Mouse (Mus musculus) MN1 (cell line): ENCODE data around the gene Slc5a3.

Experiments
- DNase-seq: peaks from one replicate; pipeline ENCODE4 v3.0.0-alpha.2; 2016; ENCODE audit warnings: low spot score

Gene Slc5a3

DNA sequence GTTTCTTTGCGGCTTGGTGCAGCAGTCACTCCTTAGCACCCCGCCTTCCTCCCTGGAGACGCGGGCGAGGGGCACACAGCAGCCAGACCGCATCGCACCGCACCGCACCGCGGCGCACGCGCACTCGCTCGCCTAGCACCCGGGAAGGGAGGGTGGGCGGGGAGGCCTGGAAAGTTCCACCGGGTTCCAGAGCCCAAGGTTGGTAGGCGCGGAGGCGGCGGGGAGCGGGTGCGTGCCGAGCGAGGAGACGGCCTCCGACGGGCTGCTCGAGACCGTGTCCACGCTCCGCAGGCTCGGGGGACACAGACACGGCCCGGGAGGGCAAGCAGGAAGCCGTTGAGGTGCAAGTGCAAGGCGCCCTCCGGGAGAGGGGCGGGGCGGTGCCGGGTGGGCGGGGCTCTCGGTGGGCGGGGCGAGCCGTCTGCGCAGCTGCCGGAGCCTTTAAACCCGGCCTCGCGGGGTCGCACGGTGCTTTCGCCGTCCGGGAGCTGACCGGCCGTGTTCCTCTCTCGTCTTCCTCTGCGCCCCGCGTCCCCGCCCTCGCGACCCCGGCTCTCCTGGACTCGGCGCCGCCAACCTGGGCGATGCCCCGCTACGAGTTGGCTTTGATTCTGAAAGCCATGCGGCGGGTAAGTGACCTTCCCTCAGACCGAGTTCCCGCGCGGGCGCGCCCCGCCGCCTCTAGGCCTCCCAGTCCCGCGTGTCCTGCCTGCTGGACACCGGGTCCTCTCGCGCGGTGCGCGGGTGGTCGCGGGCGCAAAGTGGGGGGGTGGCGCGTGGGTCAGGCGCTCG is at the start of gene Slc5a3, which contains the start of the genes Mrps6 and Gm49711:
TSS of gene Slc5a3 (plus strand) at position 471 of the 792 bp plus-strand sequence.
TSS of gene Mrps6 (plus strand) at position 419 of the 792 bp plus-strand sequence.
TSS of gene Gm49711 (plus strand) at position 465 of the 792 bp plus-strand sequence.
- DNase-seq = peak; percentile 87

DNA sequence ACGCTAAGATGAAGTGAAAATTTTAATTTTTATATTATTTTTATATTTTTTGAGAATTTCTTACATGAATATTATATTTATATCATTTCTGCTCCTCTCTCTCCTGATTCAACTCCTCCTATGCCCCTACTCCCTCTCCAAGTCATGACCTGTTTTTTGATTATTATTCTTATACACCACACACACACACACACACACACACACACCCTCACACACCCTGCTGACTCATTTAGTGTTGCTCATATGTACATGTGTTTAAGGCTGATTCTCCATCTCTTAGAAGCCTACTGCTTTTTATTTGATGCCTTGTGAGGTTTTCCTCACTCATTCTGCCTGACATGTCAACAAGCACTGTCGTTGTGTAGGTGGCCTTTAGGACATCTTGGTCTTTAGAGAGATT is 48.5 kb upstream of the Slc5a3 start:
- DNase-seq = no peak

DNA sequence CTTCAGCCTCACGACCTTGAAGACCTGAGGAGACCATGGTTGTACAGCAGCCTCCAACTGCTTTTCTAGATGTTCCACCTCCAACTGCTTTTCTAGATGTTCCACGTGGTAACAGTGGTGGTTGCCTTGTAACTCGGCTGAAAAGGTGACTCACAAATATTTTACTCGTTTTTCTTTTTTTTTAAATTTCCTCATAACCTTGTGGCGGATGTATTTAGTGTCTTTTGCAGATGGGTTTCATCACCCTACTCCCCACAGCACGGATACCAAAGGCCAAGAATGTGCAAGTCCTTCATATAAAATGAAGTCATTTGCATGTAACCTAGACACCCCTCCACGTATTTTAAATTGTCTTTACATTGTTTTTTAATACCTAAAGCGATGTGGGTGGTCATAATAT is 41.3 kb upstream of the Slc5a3 start:
- DNase-seq = no peak

DNA sequence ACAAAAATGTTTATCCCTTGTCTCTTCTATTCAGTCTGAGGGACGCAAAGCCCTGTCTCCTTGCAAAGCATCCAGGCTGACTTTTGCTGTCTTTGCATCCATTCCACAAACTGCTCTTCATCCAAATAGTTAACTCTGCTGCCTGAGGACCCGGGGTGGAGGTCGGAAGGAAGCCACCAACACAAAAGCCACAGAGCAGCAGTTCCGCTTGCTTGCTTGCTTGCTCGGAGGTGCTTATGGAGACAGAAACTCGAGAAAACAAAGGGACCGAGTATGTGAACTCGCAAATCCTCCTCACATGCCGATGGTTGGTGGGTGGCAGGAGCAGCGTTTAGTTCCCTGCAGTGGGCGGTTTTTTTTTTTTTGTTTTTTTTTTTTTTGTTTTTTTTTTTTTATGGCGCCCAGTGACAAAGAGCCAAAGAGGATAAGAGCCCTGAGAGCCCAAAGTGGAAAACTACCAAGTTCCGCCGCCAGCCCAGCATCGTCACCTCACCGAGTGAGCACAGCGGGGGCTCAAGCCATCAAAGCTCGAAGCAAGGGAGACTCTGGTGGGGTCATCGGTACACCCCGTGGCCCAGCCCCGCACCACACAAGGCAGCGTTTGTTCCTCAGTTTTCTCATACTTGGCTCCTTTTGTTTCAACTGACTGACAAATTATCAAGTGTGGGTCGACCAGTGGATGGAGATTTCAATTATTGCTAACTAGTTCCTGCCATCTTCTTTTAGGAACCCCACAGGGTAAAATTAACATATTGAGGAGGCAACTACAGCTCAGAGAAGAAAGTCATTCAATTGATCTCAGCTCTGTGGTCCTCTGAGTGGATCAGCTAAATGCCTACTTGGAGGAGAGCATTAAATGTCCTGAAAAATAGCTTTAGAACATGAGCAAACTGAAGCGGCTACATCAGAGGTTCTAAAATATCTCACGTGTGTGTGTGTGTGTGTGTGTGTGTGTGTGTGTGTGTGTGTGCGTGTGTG is 38.7 kb upstream of the Slc5a3 start:
- no peak for DNase-seq

DNA sequence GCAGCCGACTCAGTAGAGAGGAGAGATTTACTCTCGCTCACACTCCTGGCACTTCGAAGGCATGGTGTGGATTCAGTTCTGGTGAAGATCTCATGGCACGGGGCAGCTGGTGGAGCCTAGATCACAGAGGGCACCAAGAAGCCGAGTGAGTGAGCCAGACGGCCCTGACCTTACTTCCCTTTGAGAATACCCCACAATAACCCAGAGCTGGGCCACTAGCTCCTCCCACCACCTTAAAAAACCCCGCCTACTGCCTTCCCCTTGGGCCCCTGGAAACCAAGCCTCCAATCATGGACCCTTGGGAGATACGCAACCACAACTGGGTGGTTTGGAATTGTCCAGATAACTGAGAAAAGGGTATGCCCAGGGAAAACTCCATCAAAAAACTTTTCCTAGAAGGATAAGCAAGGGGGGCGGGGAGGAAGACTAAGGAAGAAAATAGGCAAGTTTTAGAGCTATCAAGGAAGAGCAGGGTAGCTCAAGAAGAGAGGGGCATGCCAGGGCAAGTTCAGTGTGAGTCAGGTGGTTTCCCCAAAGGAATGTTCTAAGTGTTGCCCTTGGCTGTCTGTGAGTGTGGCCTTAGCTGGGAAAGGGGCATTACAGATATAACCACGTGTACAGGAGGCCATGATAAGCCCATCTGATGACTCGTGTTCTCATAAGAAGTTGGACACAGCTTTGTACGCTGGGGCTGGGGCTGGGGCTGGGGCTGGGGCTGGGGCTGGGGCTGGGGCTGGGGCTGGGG is 36.3 kb upstream of the Slc5a3 start:
- no peak for DNase-seq

DNA sequence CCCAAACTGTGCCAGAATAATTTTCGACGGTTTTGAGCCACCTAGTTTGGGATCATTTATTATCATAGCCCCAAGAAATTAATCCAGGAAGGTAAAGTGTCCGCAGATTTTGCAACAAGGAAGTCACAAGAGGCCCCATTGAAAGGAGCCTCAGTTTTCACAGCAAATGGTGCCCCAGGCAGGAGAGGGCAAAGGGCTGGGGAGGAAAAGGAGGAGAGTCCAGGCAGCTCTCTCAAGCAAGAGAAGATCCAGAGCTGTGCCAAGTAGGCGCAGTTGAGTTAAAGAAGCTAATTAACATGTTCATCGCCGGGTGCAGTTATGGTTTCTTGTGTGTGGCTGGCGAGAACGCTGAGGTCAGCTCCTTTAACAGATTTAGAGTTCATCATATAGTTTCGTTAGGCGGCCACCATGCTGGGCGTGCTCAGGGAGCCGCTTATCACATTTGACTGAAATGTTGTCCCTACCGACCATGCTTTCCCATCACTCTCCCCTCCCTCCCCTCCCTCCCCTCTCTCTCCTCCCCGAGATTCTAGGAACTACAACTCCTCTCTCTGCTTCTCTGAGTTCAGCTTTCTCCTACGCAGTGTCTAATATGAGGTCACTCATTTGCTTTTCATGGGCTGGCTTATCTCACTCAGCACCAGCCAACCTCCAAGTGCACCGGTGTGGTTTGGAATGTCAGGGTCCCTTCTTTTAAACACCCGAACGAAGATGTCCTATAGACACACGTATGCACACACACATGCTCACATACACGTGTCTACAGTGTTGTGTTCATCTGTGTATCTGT is 35.4 kb upstream of the Slc5a3 start:
- no peak for DNase-seq

DNA sequence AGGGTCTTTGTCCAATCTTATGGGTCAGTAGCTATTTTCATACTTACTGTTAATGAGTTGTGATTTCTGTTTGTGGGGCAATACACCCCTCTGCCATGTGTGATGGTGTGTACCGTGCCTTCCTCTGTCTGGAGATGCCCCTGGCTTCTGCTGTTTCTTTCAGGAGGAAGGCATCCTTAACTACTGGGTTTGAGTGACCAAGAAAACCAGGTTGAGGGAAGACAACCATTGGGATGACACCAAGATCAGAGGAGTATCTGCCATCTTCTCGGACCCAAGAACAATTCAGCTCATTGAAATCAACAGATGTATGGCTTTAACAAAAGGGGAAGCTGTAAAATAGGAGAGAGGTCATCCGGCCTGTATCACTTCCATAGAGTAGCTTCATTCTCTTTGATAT is 24.8 kb upstream of the Slc5a3 start:
- DNase-seq = no peak

DNA sequence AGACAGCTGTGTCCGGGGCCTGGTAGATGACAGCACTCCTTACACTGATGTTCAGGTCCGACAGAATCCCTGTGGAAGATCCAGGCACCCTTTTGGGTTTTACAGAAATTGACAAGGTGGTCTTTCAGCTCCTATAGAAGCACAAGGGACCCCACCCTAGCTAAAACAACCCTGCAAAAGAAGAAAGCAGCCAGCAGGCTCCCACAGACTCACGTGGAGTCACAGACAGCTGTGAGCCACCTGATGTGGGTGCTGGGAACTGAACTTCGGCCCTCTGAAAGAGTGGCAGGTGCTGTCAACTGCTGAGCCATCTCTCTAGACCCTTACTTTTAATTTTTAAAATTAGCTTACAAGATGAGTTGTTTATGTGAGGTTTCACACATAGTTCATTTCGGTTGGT is 23.4 kb upstream of the Slc5a3 start:
- no peak for DNase-seq

DNA sequence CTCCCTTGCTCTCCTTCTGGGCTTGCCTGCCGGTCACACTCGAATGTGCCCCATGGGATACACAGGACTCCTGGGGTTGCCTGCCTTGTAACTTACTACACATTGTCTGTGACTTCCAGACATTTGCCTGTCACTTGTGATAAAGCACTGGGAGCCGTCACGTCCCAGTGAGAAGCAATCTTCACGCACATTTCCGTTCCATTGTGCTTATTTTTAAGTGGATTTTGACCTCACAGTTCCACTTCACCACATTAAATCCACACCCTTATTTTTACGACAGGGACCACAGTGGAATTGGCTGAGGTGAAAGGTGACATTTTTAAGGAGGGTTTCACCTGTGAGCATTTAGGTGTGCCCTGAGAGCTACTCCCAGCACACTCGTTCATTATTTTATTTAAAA is 21.4 kb upstream of the Slc5a3 start:
- DNase-seq = no peak

DNA sequence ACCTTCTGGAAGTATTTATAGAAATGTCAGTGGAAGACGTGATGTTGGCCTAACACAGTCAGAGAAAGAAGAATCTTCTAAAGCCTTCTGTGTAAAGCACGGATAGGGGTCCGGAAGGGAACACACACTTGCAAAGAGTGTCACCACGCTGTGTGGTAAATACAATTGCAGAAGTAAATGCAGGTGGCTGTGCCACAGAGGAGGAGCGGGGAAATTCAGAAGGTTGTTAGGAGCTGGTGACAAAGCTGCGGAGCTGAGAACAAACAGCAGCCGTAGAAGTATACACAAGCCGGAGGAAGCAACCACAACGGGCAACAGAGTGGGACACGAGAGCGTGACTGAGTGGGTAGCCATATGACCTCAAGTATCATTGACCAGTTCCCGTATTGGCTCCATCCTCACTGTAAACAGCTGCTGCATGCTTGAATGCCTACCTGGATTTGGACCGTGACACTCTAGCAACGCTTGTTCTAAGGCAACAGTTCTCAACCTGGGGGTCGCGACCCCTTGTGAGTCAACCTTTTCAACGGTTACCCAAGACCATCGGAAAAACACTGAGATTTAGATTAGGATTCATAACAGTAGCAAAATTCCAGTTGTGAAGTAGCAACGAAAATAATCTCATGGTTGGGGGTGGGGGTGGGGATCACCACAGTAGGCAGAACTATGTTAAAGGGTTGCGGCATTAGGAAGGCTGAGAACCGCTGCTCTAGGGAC is 20.1 kb upstream of the Slc5a3 start:
- no peak for DNase-seq

DNA sequence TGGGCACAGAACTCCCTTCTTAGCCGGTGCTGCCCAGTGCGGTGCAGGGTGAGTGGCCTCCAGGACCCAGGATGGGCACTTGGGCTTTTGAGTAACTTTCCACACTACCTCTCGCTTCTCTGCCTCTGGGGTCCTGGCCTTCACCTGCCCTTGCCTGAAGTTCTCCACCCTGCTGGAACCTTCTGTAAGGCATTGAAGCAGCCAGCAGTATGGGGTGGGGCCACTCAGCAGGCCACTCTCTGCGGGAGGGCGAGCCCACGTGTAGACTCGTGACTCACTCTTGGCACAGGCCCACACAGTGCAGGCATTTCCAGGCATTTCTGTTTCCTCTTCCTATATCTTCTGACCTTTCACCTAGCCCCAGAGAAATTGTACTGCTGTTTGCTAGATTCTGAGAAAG is 18.7 kb upstream of the Slc5a3 start:
- peak; percentile 12 for DNase-seq

DNA sequence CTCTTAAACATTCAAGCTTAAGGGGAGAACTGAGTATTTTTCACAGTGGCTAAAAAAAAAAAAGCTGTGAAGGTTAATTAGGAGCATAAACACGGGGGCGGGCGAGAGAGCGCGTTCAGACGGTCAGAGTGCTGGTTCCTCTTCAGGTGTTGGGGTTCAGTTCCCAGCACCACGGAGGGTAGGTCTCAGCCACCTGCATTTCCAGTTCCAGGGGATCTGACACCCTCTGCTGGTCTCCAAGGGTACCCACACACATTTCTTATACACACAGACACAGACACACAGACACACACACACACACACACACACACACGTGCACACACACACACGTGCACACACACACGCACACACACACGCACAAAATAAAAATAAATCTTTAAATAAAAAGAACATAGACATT is 18.2 kb upstream of the Slc5a3 start:
- no peak for DNase-seq

DNA sequence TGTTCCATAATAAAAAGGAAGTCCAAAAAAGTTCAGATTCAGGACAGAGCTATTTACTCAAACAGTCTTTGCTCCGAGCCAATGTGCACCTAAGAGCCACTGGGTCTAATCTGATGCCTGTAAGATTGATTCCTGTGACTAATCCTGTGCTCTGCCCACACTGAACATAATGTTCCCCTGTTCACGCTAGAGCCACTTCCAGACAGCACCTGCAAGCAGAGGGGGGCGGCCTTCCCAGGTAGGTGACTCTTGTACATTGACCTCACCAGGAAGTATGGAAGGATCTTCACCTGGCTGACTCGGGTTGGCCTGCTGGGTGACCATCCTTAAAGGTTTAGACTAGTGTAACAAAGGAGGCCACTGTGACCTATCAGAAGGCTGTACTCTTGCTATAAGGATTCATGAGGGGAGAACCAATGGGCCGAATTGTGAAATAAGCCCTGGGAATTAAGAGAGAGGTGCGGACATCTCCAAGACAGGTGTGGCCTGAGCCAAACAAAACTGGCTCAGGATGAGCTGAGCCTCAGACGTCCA is 6.3 kb upstream of the Slc5a3 start:
- no peak for DNase-seq

DNA sequence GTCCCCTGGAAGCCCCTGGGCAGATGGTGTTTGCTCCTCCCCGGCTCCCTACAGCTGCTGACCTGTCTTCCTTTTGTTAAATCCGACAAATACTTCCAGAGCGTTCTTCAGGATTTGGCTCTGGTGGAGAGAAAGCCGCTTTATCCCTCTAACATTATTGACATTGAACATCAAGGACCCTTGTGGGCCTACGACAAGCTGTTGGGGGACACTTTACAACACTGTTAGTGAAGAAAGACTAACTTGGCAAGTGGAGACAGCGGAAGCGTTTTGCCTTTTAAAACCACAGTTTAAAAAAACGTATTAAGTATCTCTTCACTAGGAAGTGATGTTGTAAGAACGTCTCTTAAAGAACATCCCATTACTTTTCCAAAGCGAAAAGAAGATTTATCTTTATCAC is 5.6 kb upstream of the Slc5a3 start:
- no peak for DNase-seq

DNA sequence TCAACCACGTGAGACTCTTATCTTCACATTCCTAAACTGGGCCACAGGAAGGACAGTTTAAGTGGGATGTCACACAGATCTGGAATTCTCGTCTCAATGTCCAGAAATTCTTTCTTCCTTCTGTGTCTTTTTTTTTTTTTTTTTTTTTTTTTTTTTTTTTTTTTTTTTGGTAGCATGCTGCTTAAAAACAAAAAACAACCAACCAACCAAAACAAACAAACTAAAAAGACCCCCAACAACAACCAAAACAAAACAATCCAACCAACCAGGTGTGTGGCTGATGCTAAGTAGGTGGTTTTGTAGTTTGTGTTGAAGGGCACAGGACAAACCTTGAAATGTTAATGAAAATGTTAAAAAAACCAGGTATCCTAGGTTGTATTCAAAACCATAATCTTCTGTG is 1.4 kb upstream of the Slc5a3 start:
- DNase-seq = no peak

DNA sequence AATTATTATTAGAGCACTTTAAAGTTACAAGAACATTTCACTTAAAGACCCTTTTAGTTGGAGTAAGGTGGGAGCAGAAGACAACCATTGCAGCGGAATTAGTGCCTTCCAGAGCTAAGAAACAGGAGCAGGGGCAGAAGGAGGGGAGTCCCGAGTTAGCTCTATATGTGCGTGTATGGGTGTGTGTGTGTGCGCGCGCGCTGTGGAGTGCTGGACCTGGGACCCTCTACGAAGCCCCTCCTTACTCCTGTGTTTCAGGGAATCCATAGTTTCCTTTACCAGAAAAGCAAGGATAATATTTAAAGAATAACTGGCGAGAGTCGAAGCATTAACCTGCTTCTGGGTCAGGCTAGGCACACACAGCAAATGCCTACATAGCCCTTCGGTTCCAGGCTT is 668 bp upstream of the Slc5a3 start:
- no peak for DNase-seq

DNA sequence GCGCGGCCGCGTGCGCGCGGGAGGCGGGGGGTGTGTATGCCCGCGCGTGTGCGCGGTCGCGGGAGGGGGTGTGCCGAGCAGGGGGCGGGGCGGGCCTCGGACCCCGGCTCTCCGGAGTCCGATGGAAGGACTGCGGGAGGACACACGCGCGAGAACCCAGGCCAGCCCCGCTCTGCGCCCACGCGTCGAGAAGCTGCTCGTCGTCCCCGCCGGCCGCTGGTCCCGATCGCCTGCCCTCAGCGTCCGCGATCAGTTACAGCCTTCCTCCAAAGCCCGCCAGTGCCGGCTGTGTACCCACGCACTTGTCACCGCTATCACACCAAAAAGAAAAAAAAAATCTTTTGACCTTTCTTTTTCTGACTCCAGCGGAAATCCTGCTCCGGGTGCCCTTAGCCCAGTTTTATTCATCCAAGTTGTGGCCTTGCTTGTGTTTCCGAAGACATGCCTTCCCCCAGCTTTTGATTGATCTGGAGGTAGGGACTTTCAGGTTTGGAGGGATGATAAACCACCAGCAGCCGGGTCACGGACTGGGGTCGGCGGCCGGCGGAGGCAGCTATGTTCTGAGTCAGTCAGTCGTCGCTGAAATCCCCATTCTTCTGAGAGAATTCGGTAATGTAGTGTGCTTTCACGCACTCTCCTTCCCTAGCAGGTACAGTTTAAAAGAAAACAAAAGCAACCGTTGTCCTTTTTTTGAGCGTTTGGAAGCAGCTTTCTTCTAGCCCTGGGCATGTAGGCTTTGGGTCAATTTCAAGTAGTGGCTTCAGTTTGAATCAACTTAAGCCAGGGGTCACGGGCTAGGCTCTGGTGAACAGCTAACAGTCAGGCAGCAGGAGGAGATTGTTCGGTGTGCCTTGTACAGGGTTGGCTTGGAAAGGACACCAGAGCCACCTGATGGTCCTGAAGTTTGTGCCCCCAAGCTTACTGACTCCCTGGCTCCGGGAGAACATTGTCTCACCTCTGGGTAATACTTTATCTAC is 810 bp downstream of the Slc5a3 start:
- peak; percentile 31 for DNase-seq

DNA sequence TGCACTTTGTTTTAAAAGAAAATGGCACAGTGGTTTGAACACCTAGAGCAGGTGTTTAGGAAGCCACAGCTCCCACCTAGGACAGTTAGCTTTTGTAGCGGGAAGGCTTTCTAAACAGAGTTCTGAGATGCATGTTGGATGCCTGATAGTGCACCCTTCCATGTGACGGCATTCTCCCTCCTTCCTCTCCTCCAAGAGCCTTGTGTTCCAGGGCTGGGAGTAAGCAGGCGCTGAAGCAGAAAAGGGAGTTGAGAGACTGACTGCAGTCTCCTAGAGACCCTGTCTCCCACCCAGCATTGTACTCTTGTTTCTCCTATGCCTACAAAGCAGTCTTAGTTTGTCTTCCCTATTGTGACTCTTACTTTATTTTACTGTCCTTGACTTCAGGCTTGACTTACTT is 2.1 kb downstream of the Slc5a3 start:
- DNase-seq = no peak

DNA sequence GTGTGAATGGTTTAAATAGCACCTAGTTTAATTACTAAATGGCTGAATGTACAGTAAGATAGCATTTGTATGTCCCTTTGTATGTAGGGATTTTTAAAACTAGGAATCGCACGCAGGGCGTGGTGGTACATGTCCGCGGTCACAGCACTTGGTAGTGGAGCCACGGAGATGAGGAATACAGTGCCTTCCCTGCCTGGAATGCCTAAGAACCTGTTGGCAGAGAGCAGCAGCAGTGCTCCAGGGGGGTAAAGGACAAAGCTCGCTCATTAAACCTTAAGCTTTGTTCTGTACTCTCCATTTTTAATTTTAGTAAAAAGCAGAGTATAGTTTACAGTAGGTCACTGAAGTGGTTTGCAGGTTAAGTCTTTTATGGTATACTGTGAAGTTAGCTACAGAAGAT is 3.5 kb downstream of the Slc5a3 start:
- DNase-seq = no peak
